Mouse (Mus musculus) heart, embryonic 16.5 days (tissue): ENCODE results near the gene Lmcd1. TPM values are rescaled to one million over a fixed set of nuclear protein-coding genes. Genes with fewer than 3 reads are reported as not detected.

Experiments used
- ATAC-seq: fragments of 200-750 bp; cut with Nextera tagmentation; replicated peaks from 2 replicates; pipeline ENCODE4 v1.8.0; 2017; ENCODE audit warnings: moderate number of reproducible peaks; ENCODE audit not compliant: insufficient read depth, low FRiP score; ENCODE audit errors: extremely low read depth
- H3K27ac ChIP-seq: fragments of 300-500 bp; sonication (generic); 2 replicates; pipeline ENCODE4 v1.5.1; 2014; ENCODE audit warnings: mild to moderate bottlenecking, low read length, control low read depth, moderate library complexity
- H3K27me3 ChIP-seq: fragments of 300-500 bp; sonication (generic); 2 replicates; pipeline ENCODE4 v1.6.1; 2014; ENCODE audit warnings: low read length, mixed read lengths; ENCODE audit not compliant: control insufficient read depth, insufficient read depth
- H3K36me3 ChIP-seq: fragments of 300-500 bp; sonication (generic); 2 replicates; pipeline ENCODE4 v1.6.1; 2014; ENCODE audit not compliant: control insufficient read depth, insufficient read depth
- H3K4me1 ChIP-seq: fragments of 300-500 bp; sonication (generic); 2 replicates; pipeline ENCODE4 v1.6.1; 2014; ENCODE audit warnings: low read length, mixed read lengths; ENCODE audit not compliant: control insufficient read depth, insufficient read depth
- H3K4me2 ChIP-seq: fragments of 300-500 bp; sonication (generic); 2 replicates; pipeline ENCODE4 v1.6.1; 2014; ENCODE audit warnings: low read depth, mild to moderate bottlenecking, control low read depth, low read length
- H3K4me3 ChIP-seq: fragments of 300-500 bp; sonication (generic); 2 replicates; pipeline ENCODE4 v1.5.1; 2014; ENCODE audit warnings: mild to moderate bottlenecking, control low read depth, low read length
- H3K9ac ChIP-seq: fragments of 300-500 bp; sonication (generic); 2 replicates; pipeline ENCODE4 v1.6.1; 2014; ENCODE audit warnings: low read length, control low read depth
- H3K9me3 ChIP-seq: fragments of 300-500 bp; sonication (generic); replicated peaks from 2 replicates; pipeline ENCODE4 v1.6.1; 2016; ENCODE audit warnings: low read length; ENCODE audit not compliant: control insufficient read depth
- WGBS: fragments of 180-500 bp; shearing (Covaris S2); extraction: QIAGEN DNeasy Blood & Tissue Kit; methylation state at CpG from one replicate; pipeline ENCODE4 v1.1.7; 2014; 5-methylcytosine and 5-hydroxymethylcytosine counted together
- polyA plus RNA-seq: library from polyadenylated mRNA; unstranded; fragments of >200 nt; fragmentation: Nextera tagmentation; extraction: Ambion mirVana; gene quantifications from 2 replicates; pipeline ENCODE4 v1.2.1, GENCODE M21; 2015

Lmcd1 gene
- polyA plus RNA-seq, 1 experiment from 2014 or later = 60.2 TPM

GRCm38 (mm10) chr6:112320679-112321078 lies 47.1 kb downstream of the Lmcd1 start:
- Histone ChIP-seq H3K4me1 (no peaks in the 10 kb centered on the region), H3K9ac (no peak overlapping the region), H3K9me3 (no peaks in the 10 kb centered on the region), H3K27ac (no peak overlapping the region), H3K36me3 (peaks cover 19% of the 10 kb centered on the region), H3K27me3 (no peaks in the 10 kb centered on the region), H3K4me3 (no peak overlapping the region), H3K4me2 (no peak overlapping the region)
- no peak for ATAC-seq
- 64% methylated on average over 5 of the region's 5 CpGs for WGBS

- peaks cover 5% of the 10 kb centered on the region for H3K36me3 ChIP-seq
- H3K9me3 ChIP-seq = no peaks in the 10 kb centered on the region
- H3K4me2 ChIP-seq = no peak overlapping the region
- H3K27ac ChIP-seq = no peak overlapping the region
- H3K9ac ChIP-seq = no peak overlapping the region
- no peaks in the 10 kb centered on the region for H3K27me3 ChIP-seq
- ATAC-seq = no peak
- H3K4me1 ChIP-seq = no peaks in the 10 kb centered on the region; the same call in 1 of the 2 replicates
- WGBS = 81% methylated on average over 5 of the region's 5 CpGs
- H3K4me3 ChIP-seq = no peak overlapping the region
Measured at GRCm38 (mm10) chr6:112322916-112323315, 49.4 kb downstream of the Lmcd1 start.

- Histone ChIP-seq H3K9me3 (no peaks in the 10 kb centered on the region), H3K9ac (no peak overlapping the region), H3K4me1 (no peaks in the 10 kb centered on the region; the same call in 1 of the 2 replicates), H3K27me3 (no peaks in the 10 kb centered on the region), H3K4me3 (no peak overlapping the region), H3K4me2 (no peak overlapping the region), H3K27ac (no peak overlapping the region), H3K36me3 (peaks cover 13% of the 10 kb centered on the region)
- ATAC-seq = no peak
- 92% methylated on average over 3 of the region's 3 CpGs for WGBS
Measured at GRCm38 (mm10) chr6:112325213-112325612, 51.7 kb downstream of the Lmcd1 start.

- H3K4me3 ChIP-seq = no peak overlapping the region
- H3K9ac ChIP-seq = no peak overlapping the region
- H3K36me3 ChIP-seq = peaks cover 13% of the 10 kb centered on the region
- peak; percentile 58 for ATAC-seq
- no peak overlapping the region for H3K4me2 ChIP-seq
- H3K27me3 ChIP-seq = no peaks in the 10 kb centered on the region
- H3K4me1 ChIP-seq = no peaks in the 10 kb centered on the region; the same call in 1 of the 2 replicates
- WGBS = 51% methylated on average over 5 of the region's 5 CpGs
- no peaks in the 10 kb centered on the region for H3K9me3 ChIP-seq
- no peak overlapping the region for H3K27ac ChIP-seq
Measured at GRCm38 (mm10) chr6:112327793-112328192, 54.2 kb downstream of the Lmcd1 start.

- no peak overlapping the region for H3K27ac ChIP-seq
- H3K4me1 ChIP-seq = no peaks in the 10 kb centered on the region; the same call in 1 of the 2 replicates
- no peaks in the 10 kb centered on the region for H3K27me3 ChIP-seq
- no peaks in the 10 kb centered on the region for H3K9me3 ChIP-seq
- peaks cover 13% of the 10 kb centered on the region for H3K36me3 ChIP-seq
- WGBS = 82% methylated on average over 5 of the region's 5 CpGs
- H3K4me3 ChIP-seq = no peak overlapping the region
- no peak for ATAC-seq
- H3K9ac ChIP-seq = no peak overlapping the region
- no peak overlapping the region for H3K4me2 ChIP-seq
Measured at GRCm38 (mm10) chr6:112330520-112331222, 57.1 kb downstream of the Lmcd1 start.

GRCm38 (mm10) chr6:112331223-112331598 lies 57.7 kb downstream of the Lmcd1 start:
- Histone ChIP-seq H3K36me3 (peaks cover 12% of the 10 kb centered on the region), H3K27ac (no peak overlapping the region), H3K4me1 (no peaks in the 10 kb centered on the region; the same call in 1 of the 2 replicates), H3K9me3 (no peaks in the 10 kb centered on the region), H3K4me2 (no peak overlapping the region), H3K27me3 (no peaks in the 10 kb centered on the region), H3K4me3 (no peak overlapping the region), H3K9ac (no peak overlapping the region)
- 83% methylated on average over 6 of the region's 6 CpGs for WGBS
- ATAC-seq = no peak

GRCm38 (mm10) chr6:112333930-112334329 lies 60.4 kb downstream of the Lmcd1 start:
- ATAC-seq = no peak; the same call in 1 of the 2 replicates
- WGBS = 68% methylated on average over 5 of the region's 5 CpGs
- Histone ChIP-seq H3K4me1 (no peaks in the 10 kb centered on the region), H3K27me3 (no peaks in the 10 kb centered on the region), H3K27ac (no peak overlapping the region), H3K4me3 (no peak overlapping the region), H3K9me3 (no peaks in the 10 kb centered on the region), H3K9ac (no peak overlapping the region), H3K36me3 (peaks cover 6% of the 10 kb centered on the region), H3K4me2 (no peak overlapping the region)

- H3K4me2 ChIP-seq = no peak overlapping the region
- whole genome bisulfite sequencing = 85% methylated on average over 6 of the region's 6 CpGs
- H3K27me3 ChIP-seq = no peaks in the 10 kb centered on the region
- no peaks in the 10 kb centered on the region for H3K36me3 ChIP-seq
- no peak overlapping the region for H3K27ac ChIP-seq
- H3K9ac ChIP-seq = no peak overlapping the region
- no peaks in the 10 kb centered on the region for H3K4me1 ChIP-seq
- no peak overlapping the region for H3K4me3 ChIP-seq
- no peaks in the 10 kb centered on the region for H3K9me3 ChIP-seq
- no peak for ATAC-seq
Measured at GRCm38 (mm10) chr6:112337667-112338066, 64.1 kb downstream of the Lmcd1 start.

- no peak for ATAC-seq
- Histone ChIP-seq H3K4me2 (no peak overlapping the region), H3K27me3 (no peaks in the 10 kb centered on the region), H3K9ac (no peak overlapping the region), H3K27ac (no peak overlapping the region), H3K36me3 (no peaks in the 10 kb centered on the region), H3K4me1 (no peaks in the 10 kb centered on the region), H3K4me3 (no peak overlapping the region), H3K9me3 (no peaks in the 10 kb centered on the region)
- 83% methylated on average over 4 of the region's 4 CpGs for WGBS
Measured at GRCm38 (mm10) chr6:112339016-112339415, 65.5 kb downstream of the Lmcd1 start.
